Mouse (Mus musculus) stomach, embryonic 15.5 days (tissue): ENCODE measurements around the gene Map3k11. TPM values are rescaled to one million over a fixed set of nuclear protein-coding genes. Genes with fewer than 3 reads are reported as not detected.

Source experiments
- ATAC-seq: fragments of 200-750 bp; cut with Nextera tagmentation; 2 replicates; pipeline ENCODE4 v1.8.0; 2017; ENCODE audit warnings: low read depth, moderate number of reproducible peaks, moderate TSS enrichment; ENCODE audit not compliant: insufficient read depth, low FRiP score
- H3K27ac ChIP-seq: fragments of 300-500 bp; sonication (generic); 2 replicates; pipeline ENCODE4 v1.5.1; 2015; ENCODE audit warnings: mild to moderate bottlenecking, inconsistent platforms
- H3K27me3 ChIP-seq: fragments of 300-500 bp; sonication (generic); replicated peaks from 2 replicates; pipeline ENCODE4 v1.6.1; 2015; ENCODE audit warnings: inconsistent platforms
- H3K36me3 ChIP-seq: fragments of 300-500 bp; sonication (generic); 2 replicates; pipeline ENCODE4 v1.6.1; 2015; ENCODE audit warnings: inconsistent platforms
- H3K4me1 ChIP-seq: fragments of 300-500 bp; sonication (generic); 2 replicates; pipeline ENCODE4 v1.6.1; 2015; ENCODE audit warnings: inconsistent platforms
- H3K4me2 ChIP-seq: fragments of 300-500 bp; sonication (generic); 2 replicates; pipeline ENCODE4 v1.6.1; 2015; ENCODE audit warnings: mild to moderate bottlenecking, inconsistent platforms
- H3K4me3 ChIP-seq: fragments of 300-500 bp; sonication (generic); replicated peaks from 2 replicates; pipeline ENCODE4 v1.5.1; 2015; ENCODE audit warnings: inconsistent platforms
- H3K9ac ChIP-seq: fragments of 300-500 bp; sonication (generic); 2 replicates; pipeline ENCODE4 v1.6.1; 2015; ENCODE audit warnings: inconsistent platforms
- H3K9me3 ChIP-seq: fragments of 300-500 bp; sonication (generic); 2 replicates; pipeline ENCODE4 v1.6.1; 2016; ENCODE audit warnings: inconsistent platforms
- WGBS: fragments of 180-500 bp; shearing (Covaris S2); methylation state at CpG from one replicate; pipeline ENCODE4 v1.1.7; 2015; 5-methylcytosine and 5-hydroxymethylcytosine counted together
- polyA plus RNA-seq: library from polyadenylated mRNA; unstranded; fragments of >200 nt; fragmentation: Nextera tagmentation; extraction: Ambion mirVana; gene quantifications from 2 replicates; pipeline ENCODE4 v1.2.1, GENCODE M21; 2015

Map3k11 gene
- polyA plus RNA-seq, 1 experiment from 2014 or later, result 27.7 TPM

DNA sequence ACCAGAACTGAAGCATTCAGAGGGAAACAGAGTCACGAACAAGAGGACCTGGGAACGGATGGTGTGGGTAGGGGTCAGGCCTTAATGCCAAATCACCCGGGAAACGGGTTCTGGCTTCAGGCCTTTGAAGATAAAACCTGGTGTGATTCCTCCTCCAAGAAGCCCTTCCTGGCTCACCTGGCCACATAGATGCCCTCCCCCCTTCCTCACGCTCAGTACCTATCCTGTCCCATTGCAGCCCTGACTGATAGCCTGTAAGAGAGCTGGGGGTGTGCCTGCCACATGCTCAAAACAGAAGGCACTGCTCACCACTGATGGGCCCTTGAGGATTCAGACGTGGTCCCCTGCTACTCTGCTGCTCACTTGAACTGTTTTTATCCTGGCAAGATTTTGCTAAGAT is 5.3 kb downstream of the Map3k11 start:
- no peaks in the 10 kb centered on the region for H3K9me3 ChIP-seq
- H3K36me3 ChIP-seq, result peaks cover 58% of the 10 kb centered on the region
- no peak overlapping the region for H3K4me2 ChIP-seq
- no peak overlapping the region for H3K27ac ChIP-seq
- peaks cover 51% of the 10 kb centered on the region for H3K4me1 ChIP-seq
- H3K4me3 ChIP-seq, result no peak overlapping the region
- no peak for ATAC-seq
- 84% methylated on average over 6 of the region's 6 CpGs for WGBS
- no peaks in the 10 kb centered on the region for H3K27me3 ChIP-seq
- H3K9ac ChIP-seq, result no peak overlapping the region

DNA sequence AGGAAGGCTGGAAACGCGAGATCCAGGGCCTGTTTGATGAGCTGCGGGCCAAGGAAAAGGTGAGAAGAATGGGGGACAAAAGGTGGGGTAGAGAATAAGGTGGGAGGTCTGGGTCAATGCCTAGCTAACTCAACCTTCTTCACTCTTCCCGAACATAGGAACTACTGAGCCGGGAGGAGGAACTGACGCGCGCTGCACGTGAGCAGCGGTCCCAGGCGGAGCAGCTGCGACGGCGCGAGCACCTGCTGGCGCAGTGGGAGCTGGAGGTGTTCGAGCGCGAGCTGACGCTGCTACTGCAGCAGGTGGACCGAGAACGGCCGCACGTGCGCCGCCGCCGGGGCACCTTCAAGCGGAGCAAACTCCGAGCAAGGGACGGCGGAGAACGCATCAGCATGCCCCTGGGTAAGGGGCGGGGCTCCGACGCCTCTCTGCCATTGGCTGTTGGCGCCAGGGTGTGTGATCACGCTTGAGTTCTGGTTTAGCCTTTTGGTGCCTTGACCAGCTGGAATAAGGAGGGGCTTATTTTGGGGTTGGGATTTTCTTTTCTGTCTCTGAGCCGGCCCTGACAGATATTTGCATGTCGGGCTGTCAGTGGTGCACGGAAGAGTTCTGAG is 7.4 kb downstream of the Map3k11 start:
- H3K4me1 ChIP-seq, result peaks cover 42% of the 10 kb centered on the region
- peak overlapping the region; percentile 25; the same call in 1 of the 2 replicates for H3K4me2 ChIP-seq
- no peak overlapping the region for H3K9ac ChIP-seq
- ATAC-seq, result peak; percentile 16
- H3K9me3 ChIP-seq, result no peaks in the 10 kb centered on the region
- H3K4me3 ChIP-seq, result no peak overlapping the region
- H3K27me3 ChIP-seq, result no peaks in the 10 kb centered on the region
- no peak overlapping the region for H3K27ac ChIP-seq
- peaks cover 77% of the 10 kb centered on the region for H3K36me3 ChIP-seq
- WGBS, result 46% methylated on average over 41 of the region's 41 CpGs

DNA sequence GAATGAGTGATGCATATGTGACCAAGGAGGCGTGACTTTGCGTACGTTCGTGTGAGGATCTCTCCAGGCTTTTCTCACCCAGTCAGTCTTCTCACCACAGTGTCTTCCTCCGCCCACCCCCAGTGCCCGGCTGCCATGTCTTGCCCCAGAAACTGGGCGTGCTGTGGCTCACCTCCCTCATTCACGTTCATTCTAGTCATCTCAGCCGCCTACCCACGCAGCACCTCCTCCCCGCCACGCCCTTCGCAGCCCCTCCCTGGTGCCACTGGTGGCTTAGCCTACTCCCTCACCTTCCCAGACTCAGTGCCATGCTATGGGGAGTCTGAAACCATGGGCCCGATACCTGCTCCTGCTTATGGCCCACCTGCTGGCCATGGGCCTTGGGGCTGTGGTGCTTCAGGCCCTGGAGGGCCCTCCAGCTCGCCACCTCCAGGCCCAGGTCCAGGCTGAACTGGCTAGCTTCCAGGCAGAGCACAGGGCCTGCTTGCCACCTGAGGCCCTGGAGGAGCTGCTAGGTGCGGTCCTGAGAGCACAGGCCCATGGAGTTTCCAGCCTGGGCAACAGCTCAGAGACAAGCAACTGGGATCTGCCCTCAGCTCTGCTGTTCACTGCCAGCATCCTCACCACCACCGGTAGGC is 15.7 kb downstream of the Map3k11 start, which contains the start of gene Kcnk7:
Gene Kcnk7 (plus strand): TSS at position 205 of the 638 bp plus-strand sequence.
- no peak for ATAC-seq
- Histone ChIP-seq H3K9ac (no peak within 1 kb of the TSS), H3K4me1 (peaks cover 26% of the 10 kb centered on the region), H3K27ac (peak within 1 kb of the TSS; percentile 89), H3K4me2 (peak within 1 kb of the TSS; percentile 25), H3K4me3 (no peak within 1 kb of the TSS), H3K36me3 (peaks cover 52% of the 10 kb centered on the region), H3K27me3 (no peaks in the 10 kb centered on the region), H3K9me3 (no peaks in the 10 kb centered on the region)
- WGBS, result 62% methylated on average over 17 of the region's 17 CpGs

DNA sequence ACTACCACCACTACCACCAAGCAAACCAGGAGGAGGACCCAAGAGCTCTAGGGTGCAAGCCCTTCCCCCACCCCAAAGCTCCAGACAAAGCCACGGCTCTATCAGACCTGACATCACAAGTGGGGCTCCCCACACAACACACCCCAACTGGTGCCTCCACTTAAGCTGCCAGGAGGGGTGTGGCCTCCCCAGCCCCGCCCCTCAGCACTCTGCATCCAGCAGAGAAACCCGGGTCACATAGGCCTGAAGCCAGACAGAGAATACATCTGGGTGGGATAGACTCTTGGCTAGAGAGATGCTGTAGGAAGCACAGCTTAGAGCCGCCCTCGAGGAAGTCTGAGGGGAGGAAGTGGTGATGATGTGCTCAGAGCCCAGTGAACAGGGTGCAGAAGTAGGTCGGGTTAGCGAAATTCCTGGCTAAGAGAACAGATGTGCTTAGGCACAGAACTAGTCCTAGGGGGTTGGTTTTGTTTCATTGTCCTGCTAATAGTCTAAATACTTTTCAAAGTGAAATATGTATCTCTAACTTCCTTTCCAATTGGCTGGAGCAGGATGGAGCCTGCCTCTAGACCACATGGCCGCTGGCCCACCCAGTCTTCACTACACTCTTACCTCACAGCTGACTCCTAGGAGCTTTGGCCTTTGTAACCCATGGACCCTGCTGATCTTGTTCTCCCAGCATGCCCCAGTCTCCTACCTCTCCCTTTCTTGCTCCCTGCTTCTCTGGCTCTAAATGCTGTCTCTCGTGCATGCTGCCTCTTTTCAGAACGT is 16.4 kb downstream of the Map3k11 start:
- ATAC-seq, result peak; percentile 73
- WGBS, result 30% methylated on average over 10 of the region's 10 CpGs
- Histone ChIP-seq H3K27me3 (no peaks in the 10 kb centered on the region), H3K9ac (no peak overlapping the region), H3K4me1 (peaks cover 26% of the 10 kb centered on the region), H3K27ac (peak overlapping the region; percentile 89), H3K4me2 (peak overlapping the region; percentile 25), H3K9me3 (no peaks in the 10 kb centered on the region), H3K36me3 (peaks cover 51% of the 10 kb centered on the region), H3K4me3 (no peak overlapping the region)

DNA sequence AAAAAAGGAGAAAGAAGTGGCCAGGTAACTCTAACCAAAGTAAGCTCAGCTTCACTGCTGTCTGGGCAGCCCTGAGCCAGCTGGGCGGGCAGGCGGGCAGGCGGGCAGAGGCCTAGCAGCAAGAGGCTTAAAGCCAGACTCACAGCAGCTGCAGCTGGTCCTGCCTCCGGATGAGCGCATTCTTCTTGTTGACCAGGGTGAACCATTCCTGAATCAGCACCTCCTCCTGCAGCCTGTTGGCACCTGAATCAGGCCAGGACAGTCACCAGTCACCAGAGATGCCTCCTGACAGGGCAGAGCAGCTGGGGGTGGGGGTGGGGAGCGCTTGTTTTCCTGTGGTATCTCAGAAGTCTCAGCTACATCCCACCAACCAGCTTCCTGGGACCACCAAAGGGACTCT is 21.5 kb downstream of the Map3k11 start:
- no peak for ATAC-seq
- H3K27ac ChIP-seq, result no peak overlapping the region
- H3K9me3 ChIP-seq, result no peaks in the 10 kb centered on the region
- H3K27me3 ChIP-seq, result no peaks in the 10 kb centered on the region
- 96% methylated on average over 6 of the region's 6 CpGs for WGBS
- peaks cover 43% of the 10 kb centered on the region for H3K36me3 ChIP-seq
- H3K9ac ChIP-seq, result no peak overlapping the region
- H3K4me3 ChIP-seq, result no peak overlapping the region
- H3K4me1 ChIP-seq, result peaks cover 26% of the 10 kb centered on the region
- no peak overlapping the region for H3K4me2 ChIP-seq

DNA sequence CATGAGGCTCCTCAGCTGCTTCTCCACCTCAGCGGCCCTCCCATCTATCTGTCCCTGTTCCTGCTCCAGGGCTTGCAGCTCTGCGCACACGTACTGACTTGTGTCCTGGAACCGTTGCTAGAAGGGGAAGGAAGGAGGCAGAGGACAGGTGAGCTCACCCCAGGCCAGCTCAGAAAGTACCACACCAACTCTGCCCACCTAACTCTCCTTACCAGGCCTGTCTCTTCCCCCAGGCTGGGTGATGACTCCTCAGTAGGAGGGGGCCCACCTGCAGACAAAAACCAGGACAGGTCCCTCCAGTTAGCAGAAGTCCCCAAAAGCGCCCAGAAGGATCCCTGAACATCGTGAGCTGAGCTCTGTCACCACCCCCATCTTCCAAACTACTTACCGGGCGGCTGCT is 22.0 kb downstream of the Map3k11 start:
- 91% methylated on average over 8 of the region's 8 CpGs for WGBS
- no peak overlapping the region for H3K27ac ChIP-seq
- no peaks in the 10 kb centered on the region for H3K27me3 ChIP-seq
- ATAC-seq, result no peak
- H3K4me1 ChIP-seq, result peaks cover 21% of the 10 kb centered on the region
- H3K9me3 ChIP-seq, result no peaks in the 10 kb centered on the region
- peaks cover 43% of the 10 kb centered on the region for H3K36me3 ChIP-seq
- no peak overlapping the region for H3K4me3 ChIP-seq
- no peak overlapping the region for H3K4me2 ChIP-seq
- no peak overlapping the region for H3K9ac ChIP-seq

DNA sequence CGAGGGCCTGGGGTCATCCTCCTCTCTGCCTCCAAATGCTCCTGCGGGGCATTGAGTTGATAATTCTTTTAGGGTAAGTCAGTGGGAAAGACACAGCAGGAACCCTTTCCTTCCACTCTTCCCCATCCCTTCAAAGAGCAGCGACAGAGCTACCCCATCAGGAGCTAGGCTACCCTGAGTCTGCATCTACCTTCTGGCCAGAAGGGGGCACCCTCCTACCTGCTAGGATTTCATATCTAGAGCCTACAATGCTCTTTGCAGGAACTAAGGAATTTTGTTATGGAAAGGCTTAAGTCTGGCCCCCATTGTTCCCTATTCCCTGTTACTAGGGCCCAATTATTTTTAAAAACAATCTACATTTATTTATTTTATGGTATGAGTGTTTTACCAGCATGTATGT is 22.7 kb downstream of the Map3k11 start:
- H3K4me3 ChIP-seq, result no peak overlapping the region
- H3K9me3 ChIP-seq, result no peaks in the 10 kb centered on the region
- WGBS, result 28% methylated on average over 3 of the region's 3 CpGs

DNA sequence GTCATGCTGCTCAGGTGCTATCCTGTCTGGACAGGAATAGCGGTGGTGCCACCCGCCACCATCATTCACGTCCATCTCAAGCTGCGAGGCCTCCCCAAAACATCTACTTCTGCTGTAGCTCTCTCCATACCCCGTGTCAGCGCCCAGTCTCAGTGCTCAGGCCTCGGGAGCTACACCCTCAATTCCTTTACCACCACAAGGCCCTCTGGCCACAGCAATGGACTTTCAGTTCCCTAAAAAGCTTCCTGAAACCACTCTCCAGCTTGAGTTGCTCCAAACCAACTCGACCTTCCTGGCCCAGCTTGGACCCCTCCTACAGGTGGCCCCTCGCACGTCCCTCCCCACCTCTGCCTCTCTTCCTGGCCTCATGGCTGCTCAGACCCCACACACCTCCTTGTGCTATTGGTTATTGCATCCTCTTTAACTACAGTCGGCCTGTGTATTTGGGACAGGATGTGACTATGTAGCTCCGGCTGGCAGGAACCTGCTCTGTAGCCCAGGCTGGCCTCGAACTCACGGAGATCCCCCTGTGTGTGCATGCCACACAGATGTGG is 23.4 kb downstream of the Map3k11 start:
- H3K4me1 ChIP-seq, result peaks cover 18% of the 10 kb centered on the region
- H3K9me3 ChIP-seq, result no peaks in the 10 kb centered on the region
- no peak overlapping the region for H3K4me3 ChIP-seq
- ATAC-seq, result no peak
- H3K27me3 ChIP-seq, result no peaks in the 10 kb centered on the region
- WGBS, result 88% methylated on average over 14 of the region's 14 CpGs
- H3K27ac ChIP-seq, result no peak overlapping the region
- no peak overlapping the region for H3K4me2 ChIP-seq
- H3K9ac ChIP-seq, result no peak overlapping the region
- H3K36me3 ChIP-seq, result peaks cover 37% of the 10 kb centered on the region

More for the DNA sequence above, 22.7 kb downstream of the Map3k11 start:
- Histone ChIP-seq H3K27ac (no peak overlapping the region), H3K36me3 (peaks cover 43% of the 10 kb centered on the region), H3K4me1 (peaks cover 21% of the 10 kb centered on the region), H3K4me2 (no peak overlapping the region), H3K9ac (no peak overlapping the region), H3K27me3 (no peaks in the 10 kb centered on the region)
- no peak for ATAC-seq

DNA sequence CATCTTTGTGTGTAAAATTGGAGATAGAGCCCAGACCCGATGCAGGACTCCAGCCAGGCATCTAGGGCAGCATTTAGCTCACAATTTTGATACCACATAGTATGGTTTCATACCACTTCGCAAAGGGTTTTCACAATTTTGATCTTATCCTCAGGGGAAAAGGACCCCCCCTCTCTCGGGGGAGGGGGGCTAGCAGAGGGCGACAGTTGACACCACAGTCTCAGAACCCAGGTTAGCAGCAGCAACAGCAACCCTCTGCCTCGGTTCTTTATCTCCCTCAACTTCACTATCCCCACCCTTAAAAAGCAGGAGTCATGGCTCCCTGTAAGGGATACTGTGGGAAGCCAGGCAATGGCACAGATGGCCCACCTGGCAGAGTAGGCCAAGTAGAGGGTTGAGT is 24.7 kb downstream of the Map3k11 start:
- Histone ChIP-seq H3K9ac (no peak overlapping the region), H3K27ac (peak overlapping the region; percentile 48), H3K9me3 (no peaks in the 10 kb centered on the region), H3K27me3 (no peaks in the 10 kb centered on the region), H3K36me3 (peaks cover 32% of the 10 kb centered on the region), H3K4me2 (no peak overlapping the region), H3K4me3 (no peak overlapping the region), H3K4me1 (peaks cover 18% of the 10 kb centered on the region)
- no peak for ATAC-seq
- 64% methylated on average over 5 of the region's 5 CpGs for WGBS

DNA sequence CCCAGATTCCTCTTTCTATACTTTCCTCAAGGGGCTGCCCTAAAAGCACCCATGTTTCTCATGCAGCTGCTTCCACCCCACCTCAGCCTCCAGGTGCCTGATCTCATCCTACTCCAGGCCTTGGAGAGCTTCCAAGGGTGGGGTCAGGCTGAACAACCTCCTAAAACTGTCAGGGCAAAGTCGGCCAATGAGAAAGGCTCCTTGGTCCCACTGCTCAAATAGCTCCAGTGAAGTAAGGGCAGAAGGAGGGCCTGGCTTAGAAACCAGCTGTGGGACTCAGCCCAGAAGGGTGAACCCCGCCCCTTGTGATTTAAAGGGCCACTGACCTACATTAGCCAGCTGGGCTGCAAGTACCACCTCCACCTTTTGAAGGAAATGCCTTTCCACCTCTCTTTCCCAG is 25.2 kb downstream of the Map3k11 start:
- Histone ChIP-seq H3K4me2 (no peak overlapping the region; the same call in 1 of the 2 replicates), H3K9me3 (no peaks in the 10 kb centered on the region), H3K4me1 (peaks cover 18% of the 10 kb centered on the region), H3K27me3 (no peaks in the 10 kb centered on the region), H3K9ac (no peak overlapping the region), H3K27ac (peak overlapping the region; percentile 48), H3K4me3 (no peak overlapping the region), H3K36me3 (peaks cover 28% of the 10 kb centered on the region)
- WGBS, result 9% methylated on average over 2 of the region's 2 CpGs
- ATAC-seq, result peak; percentile 82

DNA sequence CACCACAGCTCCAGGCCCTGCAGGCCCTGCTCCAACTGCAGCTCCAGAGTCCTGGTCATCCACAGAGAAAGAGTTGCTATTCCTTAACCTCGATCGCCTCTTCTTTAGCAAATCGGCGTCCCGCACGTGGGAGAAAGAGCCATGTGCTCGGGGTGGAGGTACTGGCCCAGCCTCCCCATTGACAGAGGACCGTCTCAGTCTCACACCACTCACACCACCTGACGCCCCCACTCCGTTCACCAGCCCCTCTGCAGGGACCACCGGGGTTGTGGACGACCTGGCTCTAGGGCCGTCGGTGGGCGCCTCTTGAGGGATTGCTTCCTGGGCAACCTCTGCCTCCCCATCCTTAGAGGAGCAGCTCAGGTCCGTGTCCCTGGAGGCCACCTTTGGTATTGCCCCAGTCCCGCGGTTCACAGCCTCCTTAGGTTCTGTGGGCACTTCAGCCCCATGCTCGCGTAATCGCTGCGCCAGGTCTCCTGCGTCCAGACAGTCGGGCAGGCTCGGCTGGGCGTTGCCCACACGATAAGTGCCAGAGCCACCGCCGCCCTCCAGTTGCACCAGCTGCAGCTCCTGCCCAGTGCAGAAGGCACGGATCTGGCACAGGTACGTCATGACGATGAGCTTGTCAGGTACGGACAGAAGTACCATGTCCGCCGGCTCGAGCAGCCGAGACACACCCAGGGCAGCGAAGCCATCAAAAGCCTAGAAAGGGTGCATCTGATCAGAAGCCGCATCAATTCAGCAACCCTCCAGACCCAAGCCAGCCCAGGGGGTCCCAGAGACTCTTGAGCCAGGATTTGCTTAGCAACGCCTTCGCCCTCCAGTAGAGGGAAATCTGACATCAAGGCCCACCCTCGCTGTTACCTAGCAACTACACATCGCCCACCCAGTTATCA is 27.5 kb downstream of the Map3k11 start:
- Histone ChIP-seq H3K9me3 (no peaks in the 10 kb centered on the region), H3K4me1 (peaks cover 18% of the 10 kb centered on the region), H3K4me3 (no peak overlapping the region), H3K36me3 (peaks cover 26% of the 10 kb centered on the region), H3K9ac (no peak overlapping the region), H3K27me3 (no peaks in the 10 kb centered on the region), H3K27ac (no peak overlapping the region), H3K4me2 (peak overlapping the region; percentile 47)
- peak; percentile 42; the same call in 1 of the 2 replicates for ATAC-seq
- WGBS, result 37% methylated on average over 43 of the region's 43 CpGs
